Mouse (Mus musculus): Measurements from ENCODE around the gene Taf3.

- TF ChIP-seq CTCF (IDR thresholded peaks at IDR 0.05; ENCODE audit: low read depth) (no peak), EP300 (IDR thresholded peaks at IDR 0.05; ENCODE audit: low read depth) (0 out of 2 replicates have a peak, but pooled peaks have one; percentile 20)
Observed at GRCm38 (mm10) chr2:9905995-9906394, 142.4 kb downstream of the Taf3 start.
